Mouse (Mus musculus): ENCODE data around the gene Spop. TPM values are rescaled to one million over a fixed set of nuclear protein-coding genes. Genes with fewer than 3 reads are reported as not detected.

Spop gene
- 38.5 and 70.1 TPM in 2 replicates for polyA plus RNA-seq (2012; rRNA removed)

DNA sequence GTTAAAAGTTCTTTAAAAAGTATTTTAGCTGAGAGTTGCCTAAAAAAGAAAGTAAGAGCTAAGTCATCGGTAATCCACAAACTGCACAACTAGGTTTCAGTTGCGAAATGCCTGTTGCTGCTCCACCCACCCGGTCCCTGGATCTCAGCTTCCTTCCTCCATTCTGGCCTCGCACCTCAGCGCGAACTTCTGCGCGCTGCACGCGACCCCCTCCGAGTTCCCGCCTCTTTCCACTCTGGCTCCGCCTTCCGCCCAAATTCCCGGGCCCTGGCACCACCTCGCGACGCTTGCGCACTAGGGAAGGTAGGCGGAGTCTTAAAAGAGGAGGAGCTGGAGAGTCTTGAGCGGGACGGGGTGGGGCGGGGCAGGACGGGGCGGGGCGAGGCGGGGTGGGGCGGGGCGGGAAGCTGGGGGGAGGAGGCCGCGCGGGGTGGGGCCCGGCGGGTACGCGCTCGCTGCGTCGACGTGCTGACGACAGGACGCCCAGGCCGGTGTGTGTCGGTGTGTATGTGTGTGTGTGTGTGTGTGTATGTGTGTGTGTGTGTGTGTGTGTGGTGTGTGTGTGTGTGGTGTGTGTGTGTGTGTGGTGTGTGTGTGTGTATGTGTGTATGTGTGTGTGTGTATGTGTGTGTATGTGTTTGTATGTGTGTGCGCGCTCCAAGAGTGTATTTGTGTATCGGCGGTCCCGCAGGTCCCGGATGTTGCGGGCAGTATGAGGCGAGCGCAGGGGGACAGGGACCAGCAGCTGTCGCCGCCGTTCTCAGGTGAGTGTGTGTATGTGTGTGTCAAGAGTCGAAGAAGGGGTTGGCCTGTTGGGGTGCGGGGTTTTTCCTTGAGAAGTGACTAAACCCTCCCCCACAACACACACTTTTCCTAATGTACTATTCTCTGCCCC is at the start of gene Spop:
Gene Spop, plus strand, starts transcription at position 440 of the 895 bp plus-strand sequence.
- DNase-seq (ENCODE audit: low read depth): no peak

- DNase-seq (ENCODE audit: low read depth): no peak
Observed at GRCm38 (mm10) chr11:95364388-95364787, 49.5 kb upstream of the Spop start.

- no peak for DNase-seq (ENCODE audit: low read depth)
Observed at GRCm38 (mm10) chr11:95365596-95365995, 48.3 kb upstream of the Spop start.

- no peak for DNase-seq (ENCODE audit: low read depth)
Observed at GRCm38 (mm10) chr11:95366280-95366897, 47.5 kb upstream of the Spop start.

DNA sequence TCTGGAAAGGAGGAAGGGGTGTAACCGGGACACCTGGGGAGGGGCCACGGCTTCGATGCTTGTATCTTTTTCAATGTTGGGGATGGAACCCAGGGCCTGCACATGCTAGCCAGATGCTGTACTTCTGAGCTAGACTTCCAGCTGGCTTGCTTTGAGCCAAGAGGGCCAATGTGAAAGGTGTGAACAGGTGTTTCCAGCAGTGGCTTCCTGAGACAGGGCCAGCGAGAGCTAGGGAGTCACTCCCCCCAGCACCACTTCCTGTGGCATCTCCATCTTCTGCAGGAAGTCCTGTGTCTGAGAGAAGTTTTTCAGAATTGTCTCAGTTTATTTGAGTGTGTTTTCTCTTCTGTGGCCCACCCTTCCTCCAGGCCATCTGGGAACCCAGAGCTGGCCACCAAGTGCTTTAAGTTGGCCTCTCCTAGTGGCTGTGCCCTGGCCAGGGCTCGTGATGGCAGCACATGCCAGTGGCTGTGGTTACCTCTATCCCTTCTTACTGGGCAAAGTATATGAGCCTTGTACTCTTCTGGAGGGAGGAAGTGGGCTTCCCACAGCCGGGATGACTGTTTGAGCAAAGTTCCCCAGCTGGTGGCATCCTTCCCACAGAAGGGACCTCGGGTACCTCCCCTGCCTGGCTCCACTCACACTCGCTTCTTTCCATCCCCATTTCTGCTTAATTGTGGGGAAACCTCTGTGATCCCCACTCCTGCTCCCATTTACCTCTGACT is 46.7 kb upstream of the Spop start:
- no peak for DNase-seq (ENCODE audit: low read depth)

GRCm38 (mm10) chr11:95368231-95368823 is 45.6 kb upstream of the Spop start:
- no peak for DNase-seq (ENCODE audit: low read depth)

- DNase-seq (ENCODE audit: low read depth): no peak
Observed at GRCm38 (mm10) chr11:95368871-95369270, 45.0 kb upstream of the Spop start.

DNA sequence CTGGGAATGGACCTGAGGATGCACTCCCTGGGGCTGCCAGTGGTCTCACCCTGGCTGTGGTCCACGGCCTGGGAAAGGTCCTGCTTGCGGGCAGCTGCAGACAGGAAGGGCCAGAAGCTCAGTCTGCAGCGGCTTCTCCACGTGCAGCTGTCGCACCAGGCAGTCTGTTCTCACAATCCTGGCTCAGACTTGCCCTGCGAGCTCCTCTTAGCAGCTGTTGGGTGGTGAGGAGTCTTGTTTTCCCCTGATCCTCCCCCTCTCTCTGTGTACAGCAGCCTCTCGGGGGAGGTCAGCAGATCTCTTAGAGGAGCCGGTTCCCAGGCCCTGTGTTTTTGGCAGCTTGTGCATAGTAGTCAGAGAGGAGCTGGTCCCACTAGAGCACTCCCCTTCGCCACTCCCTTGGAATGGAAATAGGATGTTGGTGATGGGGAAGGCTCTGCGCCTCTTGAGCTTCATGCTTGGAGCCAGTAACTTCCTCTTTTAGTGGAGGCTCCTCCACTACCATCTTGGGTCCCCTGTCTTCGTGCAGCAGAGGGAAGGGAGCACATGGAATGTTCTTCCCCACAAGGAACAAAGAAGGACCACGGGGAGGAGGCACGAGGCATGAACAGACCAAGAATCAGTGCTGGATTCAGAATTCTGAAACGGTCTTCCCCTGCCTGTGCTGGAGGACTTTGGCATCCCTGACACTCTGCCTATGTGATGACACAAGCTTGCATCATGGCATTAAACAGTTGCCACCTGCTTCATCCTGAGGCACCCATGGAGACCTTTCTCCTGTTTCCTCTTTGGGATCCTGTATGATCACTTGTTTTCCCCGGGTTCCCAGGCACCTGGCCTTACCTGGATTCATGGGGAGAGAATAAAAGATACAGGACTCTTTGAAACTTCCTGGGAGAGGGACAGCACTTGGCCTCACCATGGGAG is 43.7 kb upstream of the Spop start:
- no peak for DNase-seq (ENCODE audit: low read depth)

- no peak for DNase-seq (ENCODE audit: low read depth)
Observed at GRCm38 (mm10) chr11:95371182-95371581, 42.7 kb upstream of the Spop start.

DNA sequence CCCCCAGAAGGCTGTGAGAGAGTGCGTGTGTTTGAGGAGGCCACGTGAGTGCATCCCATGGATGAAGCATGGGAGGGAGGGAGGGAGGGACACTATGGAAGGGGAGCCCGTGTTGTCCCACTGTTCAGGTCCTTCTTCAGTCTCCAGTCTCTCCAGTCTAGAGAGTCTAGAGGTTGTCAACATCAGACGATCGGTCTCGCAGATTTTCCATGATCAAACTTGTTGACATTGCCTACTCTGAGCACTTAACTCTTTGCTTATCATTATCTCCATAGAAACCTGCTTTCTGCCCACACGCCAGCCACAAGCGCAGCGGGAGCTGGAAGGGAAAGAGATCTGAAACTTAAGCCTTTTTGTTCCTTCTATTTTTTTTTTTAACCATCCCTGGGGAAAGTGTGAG is 35.0 kb upstream of the Spop start:
- DNase-seq (ENCODE audit: low read depth): no peak

DNA sequence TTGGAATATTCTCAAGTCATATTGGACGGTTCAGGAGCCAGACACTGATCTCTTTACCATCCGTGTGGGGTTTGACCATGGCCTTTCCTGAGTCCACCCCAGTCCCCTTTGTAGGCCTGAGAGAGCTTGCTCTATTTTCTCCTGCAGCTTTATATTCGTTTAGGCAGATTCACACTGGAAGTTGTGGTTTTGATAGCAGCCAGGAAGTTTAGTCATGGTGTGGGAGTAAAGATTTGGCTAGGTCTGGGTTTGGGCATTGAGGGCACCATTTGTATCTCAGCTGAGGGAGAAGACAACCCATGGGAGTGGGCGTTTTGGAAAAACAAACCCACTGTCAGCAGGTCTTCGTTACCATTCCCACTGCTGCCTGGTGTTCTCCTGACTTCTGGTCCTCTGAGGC is 34.3 kb upstream of the Spop start:
- DNase-seq (ENCODE audit: low read depth): no peak

DNA sequence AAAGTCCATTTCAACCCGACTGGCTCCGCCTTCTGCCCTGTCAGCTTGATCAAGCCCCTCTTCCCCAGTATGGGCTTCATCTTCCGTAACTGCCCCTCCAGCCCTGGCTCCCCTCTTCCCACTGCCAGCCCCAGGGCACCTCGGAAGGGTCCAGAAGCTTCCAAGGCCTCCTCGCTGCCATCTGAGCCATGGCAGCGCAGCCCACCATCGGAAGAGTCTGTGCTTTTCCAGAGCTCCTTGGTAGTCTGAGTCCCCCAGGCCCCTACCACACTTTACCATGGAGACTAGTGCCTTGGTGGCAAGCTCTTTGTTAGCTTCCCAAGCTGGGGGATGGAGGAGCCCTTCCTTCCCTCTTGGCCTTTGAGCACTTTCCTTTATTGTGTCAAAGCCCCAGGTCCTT is 33.2 kb upstream of the Spop start:
- DNase-seq (ENCODE audit: low read depth): no peak

- no peak for DNase-seq (ENCODE audit: low read depth)
Observed at GRCm38 (mm10) chr11:95381146-95381545, 32.7 kb upstream of the Spop start.

- no peak for DNase-seq (ENCODE audit: low read depth)
Observed at GRCm38 (mm10) chr11:95383331-95383986, 30.4 kb upstream of the Spop start.

DNA sequence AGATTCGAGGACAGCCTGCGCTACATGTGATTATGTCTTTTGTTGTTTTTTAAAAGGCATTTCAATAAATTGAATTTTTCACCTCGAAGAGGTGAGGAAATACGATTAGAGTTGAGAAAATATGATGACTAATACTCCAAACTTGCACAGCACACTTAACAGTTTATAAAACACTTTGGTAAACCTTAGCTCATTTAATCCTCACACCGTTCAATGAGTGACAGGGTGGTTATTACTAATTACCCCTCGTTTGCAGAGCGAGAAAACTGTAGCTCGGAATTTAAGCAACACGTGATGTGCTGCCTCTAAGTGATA is 29.9 kb upstream of the Spop start:
- no peak for DNase-seq (ENCODE audit: low read depth)

GRCm38 (mm10) chr11:95384319-95384972 is 29.4 kb upstream of the Spop start, which contains the start of gene Slc35b1:
Gene Slc35b1 (plus strand): TSS chr11:95384692.
- DNase-seq (ENCODE audit: low read depth): peak; percentile 96

GRCm38 (mm10) chr11:95384973-95385320 is 28.9 kb upstream of the Spop start:
- no peak for DNase-seq (ENCODE audit: low read depth)

- DNase-seq (ENCODE audit: low read depth): no peak
Observed at GRCm38 (mm10) chr11:95387354-95387753, 26.5 kb upstream of the Spop start.

DNA sequence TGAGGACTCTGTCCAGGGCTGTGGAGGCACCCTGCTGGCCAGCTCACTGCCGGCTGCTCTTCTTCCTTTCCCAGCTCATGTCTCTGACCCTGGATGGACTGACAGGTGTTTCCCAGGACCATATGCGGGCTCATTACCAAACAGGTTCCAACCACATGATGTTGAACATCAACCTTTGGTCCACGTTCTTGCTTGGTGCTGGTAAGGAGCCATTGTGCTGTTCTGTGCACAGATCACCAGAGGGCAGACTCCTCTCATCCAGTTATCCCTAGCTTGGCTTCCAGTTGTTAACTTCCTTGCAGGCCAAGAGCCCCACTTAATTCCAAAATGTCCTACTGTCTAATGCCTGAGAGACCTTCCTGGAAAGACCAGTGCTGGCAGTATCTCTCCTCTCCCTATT is 24.9 kb upstream of the Spop start:
- DNase-seq (ENCODE audit: low read depth): no peak

DNA sequence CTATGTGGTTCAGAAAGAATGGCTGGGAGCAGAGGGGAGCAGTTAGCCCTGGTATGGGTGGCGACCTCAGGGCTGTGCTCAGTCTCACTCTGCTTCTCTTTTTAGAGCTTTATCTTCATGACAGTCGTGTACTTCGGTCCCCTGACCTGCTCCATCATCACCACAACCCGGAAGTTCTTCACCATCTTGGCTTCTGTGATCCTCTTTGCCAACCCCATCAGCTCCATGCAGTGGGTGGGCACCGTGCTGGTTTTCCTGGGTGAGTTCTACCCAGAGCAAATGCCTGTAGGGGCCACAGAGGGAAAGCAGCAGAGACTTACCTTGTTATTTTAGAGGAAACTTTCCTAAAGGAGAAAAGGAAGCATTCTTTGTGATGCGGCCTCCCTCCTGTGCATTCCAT is 23.5 kb upstream of the Spop start:
- DNase-seq (ENCODE audit: low read depth): no peak
